Mouse (Mus musculus) olfactory bulb, adult 2 months (tissue): ENCODE data around the gene Cacna1a. TPM values are rescaled to one million over a fixed set of nuclear protein-coding genes. Genes with fewer than 3 reads are reported as not detected.

Experiments used
- H3K27ac ChIP-seq: fragments of 200-500 bp; 2 replicates; pipeline ENCODE4 v1.5.1; 2012; ENCODE audit warnings: low read depth, low read length; ENCODE audit not compliant: insufficient read depth
- H3K4me1 ChIP-seq: fragments of 200-500 bp; 2 replicates; pipeline ENCODE4 v1.6.1; 2012; ENCODE audit warnings: low read length; ENCODE audit not compliant: control insufficient read depth, insufficient read depth
- H3K4me3 ChIP-seq: fragments of 200-500 bp; 2 replicates; pipeline ENCODE4 v1.5.1; 2012; ENCODE audit warnings: mild to moderate bottlenecking, low read depth, low read length, moderate library complexity; ENCODE audit not compliant: insufficient read depth
- CTCF ChIP-seq: fragments of 200-500 bp; IDR thresholded peaks from 2 replicates; pipeline ENCODE4 v1.5.1; 2012; ENCODE audit warnings: low read depth, mild to moderate bottlenecking, low read length, moderate library complexity; ENCODE audit not compliant: insufficient read depth
- POLR2A ChIP-seq: fragments of 200-500 bp; IDR thresholded peaks from 2 replicates; pipeline ENCODE4 v1.6.1; 2012; ENCODE audit warnings: mild to moderate bottlenecking, low read depth, low read length, moderate library complexity; ENCODE audit not compliant: insufficient read depth
- WGBS: fragments of 180-500 bp; shearing (Covaris S2); methylation state at CpG from one replicate; pipeline ENCODE4 v1.1.7; 2018; 5-methylcytosine and 5-hydroxymethylcytosine counted together
- polyA plus RNA-seq: library from polyadenylated mRNA; stranded (reverse); fragments of >200 nt; gene quantifications from 2 replicates; pipeline ENCODE4 v1.2.4, GENCODE M21; 2012; ENCODE audit warnings: low replicate concordance; ENCODE audit not compliant: missing spikeins, insufficient read depth, insufficient read length

The Cacna1a gene
- polyA plus RNA-seq, 1 experiment = not detected

- 62% methylated on average over 9 of the region's 9 CpGs for WGBS
- Histone ChIP-seq H3K27ac (no peak overlapping the region), H3K4me1 (peaks cover 6% of the 10 kb centered on the region; the same call in 1 of the 2 replicates), H3K4me3 (no peak overlapping the region)
- TF ChIP-seq CTCF (no peak), POLR2A (no peak)
These were observed 264.9 kb downstream of the Cacna1a start for GRCm38 (mm10) chr8:84653092-84653631.

GRCm38 (mm10) chr8:84654597-84654996 is 266.4 kb downstream of the Cacna1a start:
- 54% methylated on average over 4 of the region's 4 CpGs for WGBS
- no peak overlapping the region for H3K27ac ChIP-seq
- peaks cover 6% of the 10 kb centered on the region; the same call in 1 of the 2 replicates for H3K4me1 ChIP-seq
- TF ChIP-seq CTCF = no peak
- TF ChIP-seq POLR2A = no peak
- H3K4me3 ChIP-seq = no peak overlapping the region

- 27% methylated on average over 15 of the region's 15 CpGs for WGBS
- peak overlapping the region; percentile 11 for H3K4me3 ChIP-seq
- peaks cover 14% of the 10 kb centered on the region for H3K4me1 ChIP-seq
- H3K27ac ChIP-seq = no peak overlapping the region
- TF ChIP-seq POLR2A = no peak
- no peak for TF ChIP-seq CTCF
These were observed 267.3 kb downstream of the Cacna1a start for GRCm38 (mm10) chr8:84655336-84656190.

GRCm38 (mm10) chr8:84656191-84656525 is 267.9 kb downstream of the Cacna1a start:
- H3K4me3 ChIP-seq = peak overlapping the region; percentile 11
- no peak overlapping the region for H3K27ac ChIP-seq
- 21% methylated on average over 10 of the region's 10 CpGs for WGBS
- H3K4me1 ChIP-seq = peaks cover 18% of the 10 kb centered on the region
- TF ChIP-seq CTCF = no peak

DNA sequence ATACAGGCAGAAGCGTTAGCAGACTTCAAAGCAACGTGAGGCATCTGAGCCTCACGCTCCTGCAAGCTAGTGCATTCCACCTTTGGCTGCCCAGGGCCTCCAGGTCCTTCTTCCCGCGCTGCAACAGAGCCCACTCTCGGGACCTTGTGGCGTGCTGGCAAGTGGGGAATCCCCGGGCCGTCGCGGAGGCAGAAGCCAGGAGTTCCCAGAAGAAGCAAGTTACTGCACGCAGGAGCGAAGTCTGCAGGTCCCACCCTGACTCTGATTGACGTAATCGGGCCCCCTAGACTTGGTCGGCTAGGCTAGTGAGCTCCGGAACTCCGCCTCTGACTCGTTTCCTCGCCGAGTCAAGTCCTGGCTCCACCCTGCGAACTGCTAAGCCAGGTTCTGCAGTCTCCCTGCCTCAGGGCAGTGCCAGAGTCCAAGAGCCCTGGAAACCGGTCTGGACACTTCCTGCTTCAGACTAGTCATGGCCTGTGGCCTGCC is 268.4 kb downstream of the Cacna1a start:
- Histone ChIP-seq H3K4me3 (peak overlapping the region; percentile 17), H3K27ac (no peak overlapping the region), H3K4me1 (peaks cover 22% of the 10 kb centered on the region)
- TF ChIP-seq POLR2A (no peak), CTCF (no peak)
- 21% methylated on average over 23 of the region's 23 CpGs for WGBS

DNA sequence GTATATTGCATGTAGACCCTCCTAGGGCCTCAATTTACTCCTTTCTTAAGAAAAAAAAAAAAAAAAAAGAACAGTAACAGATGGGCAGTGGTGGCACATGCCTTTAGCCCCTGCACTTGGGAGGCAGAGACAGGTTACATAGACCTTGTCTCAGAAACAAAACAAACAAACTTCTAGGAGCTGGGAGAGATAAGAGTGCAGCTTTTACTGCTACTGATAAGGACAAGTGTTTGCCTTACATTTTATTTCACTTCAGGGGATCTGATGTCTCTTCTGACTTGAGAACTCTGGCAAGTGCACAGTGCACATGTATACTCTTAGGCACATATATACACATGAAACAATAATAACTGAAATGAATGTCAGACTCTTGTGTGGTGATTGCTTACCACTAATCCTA is 269.0 kb downstream of the Cacna1a start:
- TF ChIP-seq POLR2A (no peak), CTCF (no peak)
- Histone ChIP-seq H3K4me3 (no peak overlapping the region), H3K4me1 (peaks cover 26% of the 10 kb centered on the region), H3K27ac (no peak overlapping the region)

DNA sequence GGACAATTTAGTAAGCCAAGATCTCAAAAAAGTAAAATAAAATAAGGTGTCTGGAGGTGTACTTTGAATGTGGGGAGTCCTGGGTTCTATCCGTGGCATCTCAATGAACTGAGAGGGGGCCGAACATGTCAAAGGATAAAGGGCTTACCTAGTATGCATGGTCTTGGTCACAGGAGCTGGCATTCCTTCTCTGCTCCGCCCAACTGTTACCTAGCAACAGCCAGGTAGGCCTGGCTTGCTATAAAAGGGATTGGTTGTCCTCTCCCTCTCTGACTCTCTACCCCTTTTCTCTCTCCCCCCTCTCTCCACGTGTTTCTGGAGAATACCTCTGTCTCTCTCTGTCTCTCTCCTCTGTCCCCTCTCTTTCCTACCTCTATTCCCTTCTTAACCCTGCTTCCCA is 269.4 kb downstream of the Cacna1a start:
- no peak for TF ChIP-seq POLR2A
- WGBS = 82% methylated on average over 4 of the region's 4 CpGs
- Histone ChIP-seq H3K4me1 (peaks cover 26% of the 10 kb centered on the region), H3K4me3 (no peak overlapping the region), H3K27ac (no peak overlapping the region)

DNA sequence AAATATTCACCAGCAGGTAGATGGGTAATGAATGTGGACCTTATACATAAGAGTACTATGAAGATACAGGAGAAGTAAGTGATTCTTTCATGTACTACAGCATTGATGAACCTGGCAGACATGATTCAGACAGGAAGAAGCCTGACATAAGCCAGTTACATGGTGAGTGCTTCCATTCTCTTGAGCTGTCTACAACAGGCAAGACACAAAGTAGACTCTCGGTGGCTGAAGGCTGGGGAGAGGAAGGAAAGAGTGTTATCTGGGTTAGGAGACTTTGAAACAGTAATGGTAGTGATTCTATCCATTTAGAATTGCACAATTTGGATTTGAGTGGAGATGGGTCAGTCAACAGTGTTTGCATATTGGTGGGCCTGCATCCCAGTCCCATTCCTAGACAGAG is 270.7 kb downstream of the Cacna1a start:
- no peak overlapping the region for H3K27ac ChIP-seq
- 87% methylated on average over 1 of the region's 1 CpGs for WGBS
- H3K4me3 ChIP-seq = no peak overlapping the region
- TF ChIP-seq CTCF (no peak), POLR2A (no peak)
- H3K4me1 ChIP-seq = peaks cover 29% of the 10 kb centered on the region
